Mouse (Mus musculus) limb, embryonic 15.5 days (tissue): ENCODE data around the gene Cdc42ep1. TPM values are rescaled to one million over a fixed set of nuclear protein-coding genes. Genes with fewer than 3 reads are reported as not detected.
A peak's percentile ranks its signal among the peaks of the same experiment; 100 is the strongest.

ENCODE experiments used
- ATAC-seq: fragments of 200-750 bp; cut with Nextera tagmentation; 2 replicates; pipeline ENCODE4 v1.8.0; 2017; ENCODE audit warnings: low read depth, moderate TSS enrichment; ENCODE audit not compliant: insufficient number of reproducible peaks, low FRiP score, low TSS enrichment
- H3K27ac ChIP-seq: fragments of 300-500 bp; sonication (generic); 2 replicates; pipeline ENCODE4 v1.5.1; 2015; ENCODE audit warnings: moderate library complexity, mild to moderate bottlenecking, inconsistent platforms
- H3K27me3 ChIP-seq: fragments of 300-500 bp; sonication (generic); 2 replicates; pipeline ENCODE4 v1.6.1; 2015; ENCODE audit warnings: inconsistent platforms
- H3K36me3 ChIP-seq: fragments of 300-500 bp; sonication (generic); 2 replicates; pipeline ENCODE4 v1.6.1; 2015; ENCODE audit warnings: inconsistent platforms
- H3K4me1 ChIP-seq: fragments of 300-500 bp; sonication (generic); 2 replicates; pipeline ENCODE4 v1.6.1; 2015; ENCODE audit warnings: inconsistent platforms
- H3K4me2 ChIP-seq: fragments of 300-500 bp; sonication (generic); 2 replicates; pipeline ENCODE4 v1.6.1; 2015; ENCODE audit warnings: mild to moderate bottlenecking, inconsistent platforms
- H3K4me3 ChIP-seq: fragments of 300-500 bp; sonication (generic); 2 replicates; pipeline ENCODE4 v1.5.1; 2015; ENCODE audit warnings: mild to moderate bottlenecking, inconsistent platforms
- H3K9ac ChIP-seq: fragments of 300-500 bp; sonication (generic); 2 replicates; pipeline ENCODE4 v1.6.1; 2015; ENCODE audit warnings: inconsistent platforms
- H3K9me3 ChIP-seq: fragments of 300-500 bp; sonication (generic); 2 replicates; pipeline ENCODE4 v1.6.1; 2016; ENCODE audit warnings: inconsistent platforms
- whole genome bisulfite sequencing: fragments of 180-500 bp; shearing (Covaris S2); methylation state at CpG from one replicate; pipeline ENCODE4 v1.1.7; 2015; 5-methylcytosine and 5-hydroxymethylcytosine counted together
- polyA plus RNA-seq: library from polyadenylated mRNA; unstranded; fragments of >200 nt; fragmentation: Nextera tagmentation; extraction: Ambion mirVana; gene quantifications from 2 replicates; pipeline ENCODE4 v1.2.1, GENCODE M21; 2015

Gene Cdc42ep1
- polyA plus RNA-seq, 1 experiment from 2014 or later, result 26.5 TPM

DNA sequence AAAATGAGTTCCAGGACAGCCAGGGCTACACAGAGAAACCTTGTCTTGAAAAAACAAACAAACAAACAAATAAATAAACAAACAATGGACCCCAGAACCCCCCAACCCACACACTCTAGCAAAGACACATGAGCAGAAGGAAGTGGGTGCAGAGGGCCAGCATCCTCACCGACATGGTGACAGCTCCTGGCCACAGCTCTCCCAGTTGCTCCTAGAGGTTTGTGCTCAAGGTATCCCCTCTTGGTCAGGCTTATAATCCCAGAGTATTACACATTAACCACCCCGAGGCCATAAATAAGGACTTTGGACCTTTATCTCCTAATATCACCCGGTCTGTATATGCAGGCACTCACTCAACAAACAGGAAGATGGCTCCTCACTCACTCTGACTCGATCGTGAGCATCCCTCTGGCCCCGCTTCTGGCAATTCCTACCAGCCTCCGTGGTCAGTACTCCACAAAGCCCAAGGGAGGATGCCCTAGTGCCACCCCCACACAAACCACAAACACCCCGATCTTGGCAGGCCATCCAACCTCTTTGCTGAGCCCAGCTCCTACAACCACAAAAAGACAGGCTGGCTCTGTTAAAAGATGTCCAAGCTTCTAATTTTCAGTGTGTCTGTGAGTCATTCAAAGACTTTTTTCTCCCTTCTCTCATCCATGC lies 13.0 kb downstream of the Cdc42ep1 start, which contains the start of gene Lgals2:
Gene Lgals2 (minus strand): TSS at position 227 of the 663 bp plus-strand sequence.
- H3K4me1 ChIP-seq, result peaks cover 7% of the 10 kb centered on the region; the same call in 1 of the 2 replicates
- no peaks in the 10 kb centered on the region for H3K9me3 ChIP-seq
- no peaks in the 10 kb centered on the region for H3K36me3 ChIP-seq
- no peak for ATAC-seq
- no peak within 1 kb of the TSS for H3K9ac ChIP-seq
- WGBS, result 75% methylated on average over 8 of the region's 8 CpGs
- H3K27me3 ChIP-seq, result no peaks in the 10 kb centered on the region
- H3K4me3 ChIP-seq, result no peak within 1 kb of the TSS
- H3K27ac ChIP-seq, result no peak within 1 kb of the TSS
- no peak within 1 kb of the TSS for H3K4me2 ChIP-seq

GRCm38 (mm10) chr15:78857009-78857408 lies 14.6 kb downstream of the Cdc42ep1 start:
- Histone ChIP-seq H3K4me3 (no peak overlapping the region), H3K4me2 (no peak overlapping the region), H3K36me3 (no peaks in the 10 kb centered on the region), H3K9ac (no peak overlapping the region), H3K27ac (no peak overlapping the region), H3K27me3 (no peaks in the 10 kb centered on the region), H3K9me3 (no peaks in the 10 kb centered on the region), H3K4me1 (0 out of 2 replicates have a peak, but pooled peaks cover under 1% of the 10 kb centered on the region)
- no peak for ATAC-seq
- 71% methylated on average over 7 of the region's 7 CpGs for WGBS

- Histone ChIP-seq H3K9ac (no peak overlapping the region), H3K4me1 (peaks cover 6% of the 10 kb centered on the region), H3K9me3 (no peaks in the 10 kb centered on the region), H3K27me3 (no peaks in the 10 kb centered on the region), H3K4me3 (no peak overlapping the region), H3K36me3 (no peaks in the 10 kb centered on the region), H3K4me2 (no peak overlapping the region), H3K27ac (no peak overlapping the region)
- ATAC-seq, result no peak
- WGBS, result 73% methylated on average over 4 of the region's 4 CpGs
Measured at GRCm38 (mm10) chr15:78859311-78859710, 16.9 kb downstream of the Cdc42ep1 start.

- WGBS, result 68% methylated on average over 6 of the region's 6 CpGs
- ATAC-seq, result no peak
- Histone ChIP-seq H3K36me3 (no peaks in the 10 kb centered on the region), H3K4me1 (peaks cover 6% of the 10 kb centered on the region), H3K4me2 (no peak overlapping the region), H3K27me3 (no peaks in the 10 kb centered on the region), H3K9ac (no peak overlapping the region), H3K9me3 (no peaks in the 10 kb centered on the region), H3K4me3 (no peak overlapping the region), H3K27ac (no peak overlapping the region)
Measured at GRCm38 (mm10) chr15:78859714-78860113, 17.3 kb downstream of the Cdc42ep1 start.

DNA sequence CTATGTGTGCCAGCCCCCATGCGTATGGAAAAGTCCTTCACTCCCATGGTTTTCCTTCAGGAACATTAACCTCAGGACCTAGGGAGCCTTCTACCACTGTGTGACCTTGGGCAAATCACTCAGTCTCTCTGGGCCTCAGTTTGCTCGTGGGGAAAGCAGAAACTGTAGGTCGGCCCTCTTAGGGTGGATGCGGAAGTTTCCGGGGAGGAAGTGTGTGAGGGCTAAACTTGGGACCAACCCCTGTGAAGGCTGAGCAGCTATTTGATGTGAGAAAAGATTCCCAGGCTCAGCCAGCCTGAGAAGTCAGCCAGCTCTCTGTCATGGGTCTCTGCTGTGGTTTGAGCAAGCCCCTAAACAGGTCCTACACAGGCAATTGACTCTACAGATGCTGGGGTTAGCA lies 19.9 kb downstream of the Cdc42ep1 start:
- no peak for ATAC-seq
- Histone ChIP-seq H3K4me2 (no peak overlapping the region), H3K9ac (no peak overlapping the region), H3K9me3 (no peaks in the 10 kb centered on the region), H3K36me3 (no peaks in the 10 kb centered on the region), H3K4me1 (peaks cover 6% of the 10 kb centered on the region), H3K27ac (no peak overlapping the region), H3K27me3 (no peaks in the 10 kb centered on the region), H3K4me3 (no peak overlapping the region)
- 88% methylated on average over 5 of the region's 5 CpGs for WGBS

DNA sequence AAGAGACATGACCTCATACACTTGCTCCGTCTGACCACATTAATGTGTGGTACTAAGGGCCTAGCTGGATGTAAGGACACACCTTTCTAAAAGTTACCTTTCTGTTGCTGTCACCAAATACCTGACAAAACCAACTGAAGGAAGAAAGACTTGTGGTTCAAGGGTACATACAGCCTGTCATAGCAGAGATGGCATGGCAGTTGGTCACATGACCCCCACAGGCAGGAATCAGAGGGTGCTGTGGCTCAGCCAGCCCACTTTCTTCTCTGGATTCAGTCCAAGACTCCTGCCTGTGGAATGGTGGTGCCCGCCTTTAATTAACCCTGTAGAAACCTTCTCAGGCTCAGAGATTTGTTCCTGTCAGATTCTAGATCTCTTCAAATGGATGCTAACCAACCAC lies 20.7 kb downstream of the Cdc42ep1 start:
- no peaks in the 10 kb centered on the region for H3K9me3 ChIP-seq
- H3K36me3 ChIP-seq, result no peaks in the 10 kb centered on the region
- H3K27ac ChIP-seq, result 0 out of 2 replicates have a peak overlapping the region, but pooled peaks have one; percentile 0
- peaks cover 8% of the 10 kb centered on the region for H3K4me1 ChIP-seq
- 49% methylated on average over 2 of the region's 2 CpGs for WGBS
- H3K9ac ChIP-seq, result no peak overlapping the region
- no peak overlapping the region for H3K4me3 ChIP-seq
- H3K4me2 ChIP-seq, result no peak overlapping the region
- ATAC-seq, result no peak
- H3K27me3 ChIP-seq, result no peaks in the 10 kb centered on the region

DNA sequence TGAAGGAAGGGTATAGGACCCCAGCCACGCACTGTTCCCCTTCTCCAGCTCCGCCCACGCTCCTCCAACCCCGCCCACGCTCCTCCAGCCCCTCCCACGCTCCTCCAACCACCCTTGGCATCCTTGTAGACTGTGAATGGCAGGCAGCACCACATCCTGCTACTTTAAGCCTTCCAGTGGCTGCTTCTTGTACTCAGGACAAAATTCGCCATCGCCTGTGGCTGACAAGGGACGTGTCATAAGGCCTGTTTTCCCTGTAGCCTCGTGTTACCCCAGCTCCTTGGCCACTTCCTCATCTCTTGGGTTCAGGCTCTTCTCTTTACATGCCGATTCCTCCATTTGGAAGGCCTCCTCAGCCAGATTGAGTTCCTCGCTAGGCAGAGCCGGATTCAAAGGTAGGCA lies 21.4 kb downstream of the Cdc42ep1 start:
- H3K4me2 ChIP-seq, result no peak overlapping the region
- no peaks in the 10 kb centered on the region for H3K9me3 ChIP-seq
- peak overlapping the region; percentile 0 for H3K27ac ChIP-seq
- no peak overlapping the region for H3K9ac ChIP-seq
- H3K4me3 ChIP-seq, result no peak overlapping the region
- H3K27me3 ChIP-seq, result no peaks in the 10 kb centered on the region
- 43% methylated on average over 13 of the region's 13 CpGs for WGBS
- 0 out of 2 replicates have a peak, but pooled peaks have one; percentile 25 for ATAC-seq
- no peaks in the 10 kb centered on the region for H3K36me3 ChIP-seq
- H3K4me1 ChIP-seq, result peaks cover 13% of the 10 kb centered on the region

GRCm38 (mm10) chr15:78868398-78868797 lies 26.0 kb downstream of the Cdc42ep1 start:
- Histone ChIP-seq H3K4me1 (peaks cover 15% of the 10 kb centered on the region), H3K36me3 (no peaks in the 10 kb centered on the region), H3K27ac (peak overlapping the region; percentile 54), H3K9me3 (no peaks in the 10 kb centered on the region), H3K27me3 (no peaks in the 10 kb centered on the region), H3K4me2 (no peak overlapping the region), H3K4me3 (no peak overlapping the region), H3K9ac (no peak overlapping the region)
- no peak for ATAC-seq
- 14% methylated on average over 9 of the region's 9 CpGs for WGBS

- peak overlapping the region; percentile 54 for H3K27ac ChIP-seq
- no peak for ATAC-seq
- H3K4me2 ChIP-seq, result no peak overlapping the region
- no peaks in the 10 kb centered on the region for H3K27me3 ChIP-seq
- no peak overlapping the region for H3K9ac ChIP-seq
- H3K9me3 ChIP-seq, result no peaks in the 10 kb centered on the region
- 58% methylated on average over 7 of the region's 7 CpGs for WGBS
- H3K4me1 ChIP-seq, result peaks cover 12% of the 10 kb centered on the region
- no peaks in the 10 kb centered on the region for H3K36me3 ChIP-seq
- no peak overlapping the region for H3K4me3 ChIP-seq
Measured at GRCm38 (mm10) chr15:78868826-78869233, 26.4 kb downstream of the Cdc42ep1 start.

DNA sequence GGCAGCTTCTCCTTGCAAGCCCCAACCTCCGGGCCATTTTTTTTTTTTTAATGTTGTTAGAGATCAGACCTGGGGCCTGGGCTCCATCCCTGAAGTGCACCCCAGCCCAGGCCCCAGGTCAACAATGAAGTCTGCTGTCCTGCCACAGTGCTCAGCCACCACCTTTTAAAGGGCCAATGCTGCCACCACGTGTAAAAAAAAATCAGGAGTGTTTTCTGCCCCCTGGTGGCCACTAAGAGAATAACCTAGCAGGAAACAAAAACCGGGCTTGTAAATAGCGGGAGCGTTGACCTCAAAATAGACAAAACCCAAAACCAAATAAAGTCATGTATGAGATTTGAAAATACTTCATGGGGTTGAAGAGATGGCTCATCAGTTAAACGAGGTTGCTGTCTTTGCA lies 27.4 kb downstream of the Cdc42ep1 start:
- H3K4me3 ChIP-seq, result no peak overlapping the region
- H3K9me3 ChIP-seq, result no peaks in the 10 kb centered on the region
- H3K27me3 ChIP-seq, result no peaks in the 10 kb centered on the region
- peaks cover 10% of the 10 kb centered on the region for H3K4me1 ChIP-seq
- no peak overlapping the region for H3K9ac ChIP-seq
- no peak for ATAC-seq
- H3K27ac ChIP-seq, result no peak overlapping the region
- H3K36me3 ChIP-seq, result no peaks in the 10 kb centered on the region
- no peak overlapping the region for H3K4me2 ChIP-seq
- WGBS, result 26% methylated on average over 6 of the region's 6 CpGs

GRCm38 (mm10) chr15:78872021-78872608 lies 29.7 kb downstream of the Cdc42ep1 start:
- H3K4me1 ChIP-seq, result peaks cover 27% of the 10 kb centered on the region
- H3K4me3 ChIP-seq, result no peak overlapping the region
- no peaks in the 10 kb centered on the region for H3K27me3 ChIP-seq
- no peak overlapping the region for H3K4me2 ChIP-seq
- no peak overlapping the region for H3K27ac ChIP-seq
- WGBS, result 49% methylated on average over 5 of the region's 5 CpGs
- no peaks in the 10 kb centered on the region for H3K36me3 ChIP-seq
- no peak overlapping the region for H3K9ac ChIP-seq
- H3K9me3 ChIP-seq, result no peaks in the 10 kb centered on the region
- no peak for ATAC-seq

- WGBS, result 62% methylated on average over 13 of the region's 13 CpGs
- Histone ChIP-seq H3K4me2 (no peak overlapping the region), H3K9me3 (no peaks in the 10 kb centered on the region), H3K27me3 (no peaks in the 10 kb centered on the region), H3K4me3 (no peak overlapping the region), H3K27ac (no peak overlapping the region), H3K36me3 (no peaks in the 10 kb centered on the region), H3K9ac (no peak overlapping the region), H3K4me1 (peaks cover 26% of the 10 kb centered on the region)
- ATAC-seq, result no peak
Measured at GRCm38 (mm10) chr15:78873803-78874435, 31.5 kb downstream of the Cdc42ep1 start.
